Mouse (Mus musculus) G1E (cell line): Measurements from ENCODE around the gene Dynlrb1.

Experiments used
- CTCF ChIP-seq: IDR thresholded peaks from 2 replicates; pipeline ENCODE4 v1.5.1; 2012; ENCODE audit warnings: low read depth, low read length, inconsistent platforms, mixed read lengths
- GATA1 ChIP-seq: IDR thresholded peaks from 2 replicates; pipeline ENCODE4 v1.6.1; 2012; ENCODE audit warnings: borderline replicate concordance, low read length, inconsistent platforms, mixed read lengths

DNA sequence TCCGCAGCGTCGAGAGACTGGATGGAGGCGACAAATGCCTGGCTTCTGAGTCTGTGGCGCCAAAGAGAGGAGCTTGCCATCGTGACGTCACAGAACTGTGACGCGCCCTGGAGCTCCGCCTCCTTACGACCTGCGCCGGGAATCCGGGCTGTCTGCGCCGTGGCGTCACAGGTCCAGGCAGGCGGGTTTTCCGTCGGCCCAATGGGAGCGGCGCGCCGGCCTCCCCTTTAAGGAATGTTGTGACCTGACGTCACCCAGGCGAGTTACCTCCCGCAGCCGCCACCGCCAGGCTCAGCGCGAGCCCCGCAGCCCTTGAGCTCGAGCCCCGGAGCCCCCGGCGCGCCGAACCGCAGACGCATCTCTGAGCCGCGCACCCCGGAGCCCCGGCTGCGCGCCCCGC lies 39.9 kb downstream of the Dynlrb1 start, which contains the start of gene Map1lc3a:
- TF ChIP-seq CTCF, result no peak
- no peak for TF ChIP-seq GATA1
